Mouse (Mus musculus) midbrain, embryonic 15.5 days (tissue): ENCODE data around the gene Adgra1. TPM values are rescaled to one million over a fixed set of nuclear protein-coding genes. Genes with fewer than 3 reads are reported as not detected.

Experiments used
- ATAC-seq: fragments of 200-750 bp; cut with Nextera tagmentation; replicated peaks from 2 replicates; pipeline ENCODE4 v1.8.0; 2017; ENCODE audit warnings: moderate TSS enrichment
- H3K27ac ChIP-seq: fragments of 300-500 bp; sonication (generic); 2 replicates; pipeline ENCODE4 v1.5.1; 2015; ENCODE audit warnings: mild to moderate bottlenecking, inconsistent platforms
- H3K27me3 ChIP-seq: fragments of 300-500 bp; sonication (generic); replicated peaks from 2 replicates; pipeline ENCODE4 v1.6.1; 2015; ENCODE audit warnings: inconsistent platforms
- H3K36me3 ChIP-seq: fragments of 300-500 bp; sonication (generic); replicated peaks from 2 replicates; pipeline ENCODE4 v1.6.1; 2015; ENCODE audit warnings: inconsistent platforms
- H3K4me1 ChIP-seq: fragments of 300-500 bp; sonication (generic); 2 replicates; pipeline ENCODE4 v1.6.1; 2015; ENCODE audit warnings: inconsistent platforms
- H3K4me2 ChIP-seq: fragments of 300-500 bp; sonication (generic); 2 replicates; pipeline ENCODE4 v1.6.1; 2015; ENCODE audit warnings: inconsistent platforms, mild to moderate bottlenecking, moderate library complexity
- H3K4me3 ChIP-seq: fragments of 300-500 bp; sonication (generic); 2 replicates; pipeline ENCODE4 v1.5.1; 2015; ENCODE audit warnings: mild to moderate bottlenecking, inconsistent platforms
- H3K9ac ChIP-seq: fragments of 300-500 bp; sonication (generic); 2 replicates; pipeline ENCODE4 v1.6.1; 2015; ENCODE audit warnings: mild to moderate bottlenecking, inconsistent platforms
- H3K9me3 ChIP-seq: fragments of 300-500 bp; sonication (generic); 2 replicates; pipeline ENCODE4 v1.6.1; 2016; ENCODE audit warnings: inconsistent platforms
- WGBS: fragments of 180-500 bp; shearing (Covaris S2); methylation state at CpG from one replicate; pipeline ENCODE4 v1.1.7; 2015; ENCODE audit warnings: mixed read lengths; 5-methylcytosine and 5-hydroxymethylcytosine counted together
- polyA plus RNA-seq: library from polyadenylated mRNA; unstranded; fragments of >200 nt; fragmentation: Nextera tagmentation; extraction: Ambion mirVana; gene quantifications from 2 replicates; pipeline ENCODE4 v1.2.1, GENCODE M21; 2015

Gene Adgra1
- 28.4 and 35.2 TPM in 2 replicates for polyA plus RNA-seq

DNA sequence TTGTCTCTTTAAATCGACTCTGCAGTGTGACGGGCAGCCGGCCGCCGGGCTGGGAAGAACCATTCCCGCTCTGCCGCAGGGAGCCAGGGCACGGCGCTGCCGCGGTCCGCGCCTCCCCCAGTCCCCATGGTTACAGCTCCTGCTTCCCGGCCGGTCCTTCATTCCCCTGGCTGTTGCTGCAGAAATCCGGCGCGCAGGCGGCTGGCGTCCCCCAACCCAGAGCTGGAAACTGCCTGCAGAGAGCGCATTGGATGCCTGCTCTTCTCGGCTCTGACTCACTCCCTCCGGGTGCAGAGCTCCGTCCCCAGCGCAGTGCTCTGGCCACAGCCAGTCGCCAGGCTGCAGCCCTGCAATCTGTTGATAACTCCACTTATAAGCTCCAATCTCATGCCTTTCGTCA is at the start of gene Adgra1:
TSS of gene Adgra1 (plus strand) at position 139 of the 400 bp plus-strand sequence.
- WGBS = under 1% methylated on average over 27 of the region's 27 CpGs
- ATAC-seq = peak; percentile 90
- H3K36me3 ChIP-seq = no peaks in the 10 kb centered on the region
- H3K4me1 ChIP-seq = peaks cover 61% of the 10 kb centered on the region
- H3K9ac ChIP-seq = peak within 1 kb of the TSS; percentile 38
- peak within 1 kb of the TSS; percentile 81 for H3K27ac ChIP-seq
- H3K4me3 ChIP-seq = peak within 1 kb of the TSS; percentile 38
- H3K4me2 ChIP-seq = peak within 1 kb of the TSS; percentile 58
- H3K27me3 ChIP-seq = no peaks in the 10 kb centered on the region
- H3K9me3 ChIP-seq = no peaks in the 10 kb centered on the region

DNA sequence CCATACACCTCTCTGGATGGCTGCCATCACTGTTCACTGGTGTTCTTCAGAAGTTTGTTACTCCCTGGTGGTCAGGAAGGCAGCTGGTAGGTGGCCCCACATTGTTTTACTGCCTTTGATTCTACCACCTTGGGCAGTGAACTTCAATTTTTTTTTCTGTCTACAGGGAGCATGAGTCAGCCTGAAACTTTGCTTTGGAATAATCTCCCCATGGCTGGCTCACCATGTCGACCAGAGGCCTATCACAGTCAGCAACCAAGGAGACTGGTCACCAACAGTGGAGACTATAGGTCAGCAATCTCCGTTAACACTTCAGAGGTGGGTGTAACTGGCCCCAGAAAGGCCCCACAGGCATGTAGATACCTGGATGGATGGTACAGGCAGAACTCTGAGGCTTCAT is 46.6 kb upstream of the Adgra1 start:
- no peak overlapping the region for H3K27ac ChIP-seq
- no peaks in the 10 kb centered on the region for H3K4me1 ChIP-seq
- WGBS = 78% methylated on average over 2 of the region's 2 CpGs
- no peak overlapping the region for H3K9ac ChIP-seq
- H3K4me3 ChIP-seq = no peak overlapping the region
- no peaks in the 10 kb centered on the region for H3K9me3 ChIP-seq
- no peaks in the 10 kb centered on the region for H3K36me3 ChIP-seq
- ATAC-seq = no peak
- H3K4me2 ChIP-seq = no peak overlapping the region
- H3K27me3 ChIP-seq = no peaks in the 10 kb centered on the region

DNA sequence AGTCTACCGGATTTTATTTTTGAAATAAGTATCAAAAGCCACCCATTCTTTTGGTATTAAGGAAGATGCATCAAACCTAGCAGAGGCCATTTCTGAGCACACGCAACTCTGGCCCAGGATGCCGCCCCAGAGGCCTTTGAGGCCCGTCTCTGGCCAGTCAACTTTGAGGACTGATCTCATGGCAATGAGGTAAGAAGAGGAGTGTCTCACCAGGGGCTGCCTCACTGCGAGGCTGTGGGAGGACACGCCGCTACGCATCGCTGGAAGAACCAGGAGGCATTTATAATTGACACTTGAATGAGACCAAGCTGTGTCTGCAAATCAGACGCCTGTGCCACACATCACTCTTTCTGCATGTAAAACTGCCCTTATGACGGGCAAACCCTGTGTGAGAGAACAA is 45.0 kb upstream of the Adgra1 start:
- Histone ChIP-seq H3K27ac (no peak overlapping the region), H3K4me3 (no peak overlapping the region), H3K36me3 (no peaks in the 10 kb centered on the region), H3K9me3 (no peaks in the 10 kb centered on the region), H3K4me1 (no peaks in the 10 kb centered on the region), H3K27me3 (no peaks in the 10 kb centered on the region), H3K4me2 (no peak overlapping the region), H3K9ac (no peak overlapping the region)
- WGBS = 49% methylated on average over 11 of the region's 11 CpGs
- no peak for ATAC-seq

DNA sequence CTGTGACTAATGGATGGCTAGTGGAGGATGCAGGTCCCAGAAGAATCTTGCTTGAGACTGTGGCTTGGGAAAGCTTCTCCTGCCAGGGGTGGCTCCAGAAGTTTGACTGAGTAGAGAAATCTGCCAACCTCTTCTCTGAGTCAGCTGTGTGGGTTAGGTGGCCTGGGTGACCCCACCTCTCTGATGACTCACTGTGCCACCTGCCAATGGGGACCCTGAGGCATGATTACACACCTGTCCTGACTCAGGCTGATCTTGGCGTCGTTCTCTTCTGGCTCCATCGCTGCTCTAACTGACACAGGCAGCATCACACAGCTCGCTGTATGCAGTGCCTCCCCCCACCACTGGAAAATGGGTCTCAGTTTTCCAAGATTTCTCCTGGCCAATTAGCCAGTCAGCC is 44.3 kb upstream of the Adgra1 start:
- H3K36me3 ChIP-seq = no peaks in the 10 kb centered on the region
- no peak overlapping the region for H3K4me2 ChIP-seq
- no peaks in the 10 kb centered on the region for H3K4me1 ChIP-seq
- H3K9ac ChIP-seq = no peak overlapping the region
- H3K4me3 ChIP-seq = no peak overlapping the region
- WGBS = 88% methylated on average over 4 of the region's 4 CpGs
- no peaks in the 10 kb centered on the region for H3K9me3 ChIP-seq
- no peaks in the 10 kb centered on the region for H3K27me3 ChIP-seq
- no peak overlapping the region for H3K27ac ChIP-seq
- ATAC-seq = no peak

DNA sequence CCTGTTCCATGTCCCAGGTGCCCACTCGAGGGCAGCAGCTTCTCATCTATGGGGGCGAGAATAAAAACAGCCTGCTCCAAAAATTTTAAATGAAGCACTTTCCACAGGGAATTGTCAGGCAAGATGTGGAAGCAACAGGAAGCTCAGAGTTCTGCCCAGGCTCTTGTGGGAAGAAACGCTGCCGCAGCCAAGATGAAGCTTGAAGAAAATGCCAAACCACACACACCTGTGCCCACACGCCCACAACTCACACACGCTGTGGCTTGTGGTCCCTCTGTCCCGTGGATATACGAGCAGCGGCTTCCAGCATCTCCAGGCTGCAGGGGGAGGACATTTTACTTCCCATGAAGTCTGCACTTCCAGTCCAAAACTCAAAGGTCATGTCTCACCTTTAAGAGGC is 42.4 kb upstream of the Adgra1 start:
- Histone ChIP-seq H3K9me3 (no peaks in the 10 kb centered on the region), H3K4me3 (no peak overlapping the region)

DNA sequence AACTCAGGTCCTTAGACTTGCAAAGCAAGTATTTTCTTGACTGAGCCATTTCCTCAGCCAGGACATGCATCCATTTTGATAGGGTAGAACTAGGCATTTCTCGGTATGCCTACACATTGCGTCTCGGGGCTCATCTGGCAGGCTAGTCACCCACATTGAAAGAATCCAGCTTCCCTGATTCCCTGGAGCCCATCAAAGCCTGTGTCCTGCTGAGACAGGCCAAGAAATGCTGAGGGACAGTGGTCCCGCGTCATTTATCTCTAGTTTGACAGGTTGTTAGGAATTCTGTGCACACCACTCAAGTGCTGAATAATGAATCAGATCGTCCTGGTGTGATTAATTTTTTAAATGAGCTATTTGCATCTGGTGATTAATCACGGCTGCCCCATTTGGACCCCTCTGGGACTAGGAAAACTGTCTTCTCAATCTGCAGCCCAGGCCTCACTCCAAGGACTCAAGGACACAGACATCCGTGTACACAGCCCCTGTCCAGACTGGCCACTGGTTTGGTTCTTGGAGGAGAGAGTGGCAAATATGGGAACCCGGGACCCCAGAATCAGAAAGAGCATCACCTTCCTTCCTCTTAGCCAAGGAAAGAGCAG is 38.9 kb upstream of the Adgra1 start:
- no peaks in the 10 kb centered on the region for H3K9me3 ChIP-seq
- H3K27ac ChIP-seq = no peak overlapping the region
- no peaks in the 10 kb centered on the region for H3K27me3 ChIP-seq
- H3K4me1 ChIP-seq = no peaks in the 10 kb centered on the region
- H3K9ac ChIP-seq = no peak overlapping the region
- H3K36me3 ChIP-seq = no peaks in the 10 kb centered on the region
- WGBS = 57% methylated on average over 9 of the region's 9 CpGs
- ATAC-seq = no peak
- no peak overlapping the region for H3K4me3 ChIP-seq
- no peak overlapping the region for H3K4me2 ChIP-seq

More for the DNA sequence above, 42.4 kb upstream of the Adgra1 start:
- Histone ChIP-seq H3K27ac (no peak overlapping the region), H3K4me2 (no peak overlapping the region), H3K4me1 (no peaks in the 10 kb centered on the region), H3K27me3 (no peaks in the 10 kb centered on the region), H3K9ac (no peak overlapping the region), H3K36me3 (no peaks in the 10 kb centered on the region)
- ATAC-seq = no peak
- 83% methylated on average over 9 of the region's 9 CpGs for WGBS

DNA sequence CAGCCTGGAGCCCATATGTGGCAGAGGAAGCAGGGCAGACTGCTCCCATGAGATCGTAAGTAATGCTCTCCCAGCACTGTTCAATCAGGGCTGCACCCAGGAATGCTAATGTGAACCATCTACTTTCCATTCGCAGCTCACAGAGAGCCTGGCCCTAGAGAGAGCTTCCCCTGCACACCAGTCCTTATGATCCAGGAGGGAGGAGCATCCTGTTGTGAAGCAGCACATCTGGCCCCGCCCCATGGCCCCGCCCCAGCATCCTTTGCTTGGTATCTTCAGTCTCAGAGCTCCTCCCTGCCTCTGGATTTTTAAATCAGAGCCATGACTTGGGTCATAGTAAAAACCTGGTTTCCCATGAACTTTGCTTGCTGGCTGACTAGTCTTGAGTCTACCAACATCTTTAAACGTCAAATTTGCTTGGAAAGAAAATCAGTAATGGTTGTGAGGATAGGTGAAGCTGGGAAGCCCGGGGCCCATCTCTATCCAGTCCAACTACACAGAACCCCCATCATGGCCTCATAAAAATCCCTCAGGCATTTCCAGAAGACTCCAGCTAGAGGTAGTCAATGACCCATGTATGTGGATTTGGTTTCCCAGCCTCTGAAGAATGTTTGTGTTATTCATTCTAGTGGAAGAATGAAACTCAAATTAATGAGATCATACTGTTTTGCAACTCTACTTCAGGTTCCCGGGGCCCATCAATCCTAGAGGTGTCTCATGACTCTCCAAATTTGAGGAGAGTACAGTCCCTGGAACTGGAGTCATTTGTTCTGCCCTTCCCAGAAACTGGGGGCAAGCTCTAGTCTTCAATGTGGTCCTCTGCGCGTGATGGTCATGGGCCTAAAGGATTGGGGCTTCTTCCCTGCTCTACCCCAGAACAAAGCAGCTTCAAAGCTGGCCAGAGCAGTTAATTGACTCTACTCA is 36.5 kb upstream of the Adgra1 start:
- H3K4me3 ChIP-seq = no peak overlapping the region
- no peaks in the 10 kb centered on the region for H3K27me3 ChIP-seq
- H3K4me1 ChIP-seq = no peaks in the 10 kb centered on the region
- WGBS = 76% methylated on average over 9 of the region's 9 CpGs
- H3K36me3 ChIP-seq = no peaks in the 10 kb centered on the region
- H3K27ac ChIP-seq = no peak overlapping the region
- no peak overlapping the region for H3K4me2 ChIP-seq
- no peak for ATAC-seq
- H3K9me3 ChIP-seq = no peaks in the 10 kb centered on the region
- H3K9ac ChIP-seq = no peak overlapping the region

DNA sequence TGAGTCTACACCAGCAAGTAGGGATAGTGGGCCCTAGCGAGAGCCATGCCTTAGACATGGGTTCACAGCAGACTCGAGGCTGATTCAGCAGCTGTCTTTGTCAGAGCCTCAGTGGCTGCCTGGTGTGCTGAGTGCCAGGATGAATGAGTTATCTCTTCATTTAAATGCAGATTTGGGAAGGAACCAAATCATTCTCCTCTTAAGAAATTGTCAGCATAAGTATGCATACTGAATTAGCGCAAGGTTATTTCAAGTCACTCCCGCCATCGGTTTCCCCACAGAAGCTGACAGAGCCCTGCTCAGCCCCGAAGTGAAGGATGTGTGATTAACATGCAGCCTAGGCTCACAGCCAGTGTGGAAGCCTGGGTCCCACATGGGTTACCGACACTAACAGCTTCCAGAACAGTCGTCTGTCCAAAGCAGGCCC is 27.8 kb upstream of the Adgra1 start:
- no peaks in the 10 kb centered on the region for H3K27me3 ChIP-seq
- no peak; the same call in 1 of the 2 replicates for ATAC-seq

DNA sequence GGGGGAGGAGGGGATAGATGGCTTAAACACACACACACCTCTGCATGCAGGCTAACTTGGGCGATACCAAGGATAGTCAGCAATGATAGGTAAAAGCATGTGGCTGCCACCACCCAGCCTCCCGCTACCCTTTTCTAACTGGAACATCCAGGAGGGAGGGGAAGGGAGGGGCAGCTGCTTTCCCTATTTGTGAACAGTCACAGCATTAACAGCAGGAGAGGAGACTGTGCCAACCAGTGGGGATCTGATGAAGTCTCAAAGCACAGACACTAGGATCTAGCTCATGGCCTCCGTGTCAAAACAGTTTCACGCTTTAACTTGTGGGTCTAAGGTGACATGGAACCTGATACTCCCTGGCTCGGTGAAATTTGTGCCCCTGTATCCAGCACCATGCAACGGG is 23.9 kb upstream of the Adgra1 start:
- no peak for ATAC-seq
- no peaks in the 10 kb centered on the region for H3K36me3 ChIP-seq
- H3K27ac ChIP-seq = no peak overlapping the region
- no peaks in the 10 kb centered on the region for H3K27me3 ChIP-seq
- peaks cover 13% of the 10 kb centered on the region for H3K4me1 ChIP-seq
- no peak overlapping the region for H3K4me2 ChIP-seq
- H3K9me3 ChIP-seq = no peaks in the 10 kb centered on the region
- H3K9ac ChIP-seq = no peak overlapping the region
- WGBS = 75% methylated on average over 6 of the region's 6 CpGs
- H3K4me3 ChIP-seq = no peak overlapping the region

More for the DNA sequence above, 27.8 kb upstream of the Adgra1 start:
- Histone ChIP-seq H3K4me3 (no peak overlapping the region), H3K9ac (no peak overlapping the region), H3K27ac (0 out of 2 replicates have a peak overlapping the region, but pooled peaks have one; percentile 21), H3K36me3 (no peaks in the 10 kb centered on the region), H3K4me2 (no peak overlapping the region), H3K9me3 (no peaks in the 10 kb centered on the region), H3K4me1 (peaks cover 13% of the 10 kb centered on the region)
- 20% methylated on average over 8 of the region's 8 CpGs for WGBS

DNA sequence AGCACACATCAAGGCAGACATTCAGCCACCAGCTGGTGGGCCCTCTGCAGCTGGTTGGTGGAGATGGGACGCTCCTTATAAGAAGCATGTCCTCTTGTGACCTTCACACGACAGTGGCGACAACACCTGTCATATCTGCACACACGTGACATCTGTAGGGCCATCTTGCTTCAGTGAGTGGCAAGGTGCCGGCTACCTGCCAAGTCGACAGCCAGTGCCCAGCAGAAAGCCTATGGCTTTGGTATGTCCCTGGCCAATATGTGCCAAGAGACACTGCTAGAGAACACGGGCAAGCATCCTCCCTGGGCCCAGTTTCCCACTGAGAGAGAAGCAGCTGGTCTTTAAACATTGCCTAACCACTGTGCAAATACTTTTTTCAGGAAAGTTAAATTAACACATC is 22.3 kb upstream of the Adgra1 start:
- 88% methylated on average over 7 of the region's 7 CpGs for WGBS
- no peak overlapping the region for H3K4me2 ChIP-seq
- no peaks in the 10 kb centered on the region for H3K36me3 ChIP-seq
- H3K27ac ChIP-seq = no peak overlapping the region
- no peak overlapping the region for H3K4me3 ChIP-seq
- H3K4me1 ChIP-seq = peaks cover 1% of the 10 kb centered on the region; the same call in 1 of the 2 replicates
- H3K27me3 ChIP-seq = no peaks in the 10 kb centered on the region
- no peaks in the 10 kb centered on the region for H3K9me3 ChIP-seq
- no peak overlapping the region for H3K9ac ChIP-seq
- no peak for ATAC-seq

DNA sequence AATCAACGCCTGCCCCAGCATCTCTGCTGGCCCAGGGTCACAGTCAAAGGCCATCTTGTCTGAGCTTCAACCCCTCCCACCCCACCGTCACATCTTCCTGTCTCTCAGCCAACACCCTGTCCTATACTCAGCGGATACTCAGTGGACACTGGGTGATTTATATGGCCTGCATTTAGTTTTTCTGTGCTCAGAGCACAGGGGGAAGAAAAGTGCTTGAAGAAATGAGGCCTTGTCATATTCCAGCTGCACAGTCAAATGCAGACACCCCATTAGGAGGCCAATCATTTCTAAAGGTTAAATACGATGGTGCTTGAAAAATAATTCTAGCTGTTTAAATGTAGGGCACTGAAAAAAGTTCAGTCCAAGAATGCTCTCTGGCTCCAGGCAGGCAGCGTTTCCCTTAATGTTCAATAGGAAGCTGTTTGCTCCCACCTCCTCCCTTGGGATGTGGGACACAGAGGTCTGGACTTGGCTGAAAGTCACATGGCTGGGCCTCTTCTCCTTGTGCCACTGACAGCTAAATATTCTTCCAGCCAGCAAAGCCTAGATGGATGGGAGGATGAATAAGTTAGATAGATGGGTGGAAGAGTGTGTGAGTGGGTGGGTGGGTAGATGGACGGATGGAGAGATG is 20.3 kb upstream of the Adgra1 start:
- no peaks in the 10 kb centered on the region for H3K36me3 ChIP-seq
- ATAC-seq = no peak
- H3K27ac ChIP-seq = no peak overlapping the region
- no peak overlapping the region for H3K9ac ChIP-seq
- no peaks in the 10 kb centered on the region for H3K4me1 ChIP-seq
- 90% methylated on average over 6 of the region's 6 CpGs for WGBS
- no peak overlapping the region for H3K4me3 ChIP-seq
- no peaks in the 10 kb centered on the region for H3K27me3 ChIP-seq
- H3K4me2 ChIP-seq = no peak overlapping the region
- no peaks in the 10 kb centered on the region for H3K9me3 ChIP-seq

DNA sequence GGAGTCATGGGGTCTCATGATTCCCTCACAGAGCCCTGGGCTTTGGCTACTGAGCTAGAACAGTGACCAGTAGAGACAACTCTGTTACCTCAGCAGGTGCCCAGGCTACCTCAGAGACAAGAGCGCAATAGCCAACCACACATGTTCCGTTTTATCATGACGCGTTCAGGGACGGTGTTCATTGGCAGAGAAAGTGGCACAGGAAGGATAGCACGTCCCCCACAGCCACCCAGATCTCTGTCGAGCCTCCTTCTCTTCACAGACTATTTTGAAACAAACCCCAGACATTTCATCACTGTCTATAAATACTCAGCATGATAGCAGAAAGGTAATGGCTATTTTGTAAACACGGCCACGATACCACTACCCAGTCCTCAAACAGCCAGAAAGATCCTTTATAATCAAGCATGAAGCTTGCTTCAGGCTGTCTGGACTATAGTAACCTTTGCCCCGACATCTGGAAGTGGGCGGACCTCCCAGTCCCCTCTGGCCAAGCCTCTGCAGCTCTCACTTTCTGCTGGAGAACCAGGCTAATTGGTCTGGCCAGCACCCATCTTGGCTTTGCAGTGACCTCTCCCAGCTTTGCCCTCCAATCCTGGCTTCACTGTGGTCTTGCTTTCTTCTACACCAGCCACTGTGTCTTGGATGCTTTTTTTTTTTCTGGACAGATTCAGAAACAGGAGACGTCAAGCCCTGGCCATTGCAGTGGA is 11.5 kb upstream of the Adgra1 start:
- WGBS = 82% methylated on average over 12 of the region's 12 CpGs

More for the DNA sequence above, 11.5 kb upstream of the Adgra1 start:
- no peak overlapping the region for H3K4me2 ChIP-seq
- ATAC-seq = no peak
- H3K36me3 ChIP-seq = no peaks in the 10 kb centered on the region
- H3K9ac ChIP-seq = no peak overlapping the region
- H3K4me3 ChIP-seq = no peak overlapping the region
- H3K27me3 ChIP-seq = no peaks in the 10 kb centered on the region
- no peaks in the 10 kb centered on the region for H3K9me3 ChIP-seq
- H3K4me1 ChIP-seq = no peaks in the 10 kb centered on the region
- H3K27ac ChIP-seq = no peak overlapping the region
